Mouse (Mus musculus) embryonic facial prominence, embryonic 13.5 days (tissue): ENCODE results near the gene Tigar. TPM values are rescaled to one million over a fixed set of nuclear protein-coding genes. Genes with fewer than 3 reads are reported as not detected.

Experiments used
- ATAC-seq: fragments of 200-750 bp; cut with Nextera tagmentation; 2 replicates; pipeline ENCODE4 v1.8.0; 2017; ENCODE audit warnings: low read depth; ENCODE audit not compliant: insufficient number of reproducible peaks, insufficient read depth, low FRiP score, low TSS enrichment
- H3K27ac ChIP-seq: fragments of 300-500 bp; sonication (generic); 2 replicates; pipeline ENCODE4 v1.5.1; 2015; ENCODE audit warnings: moderate library complexity, mild to moderate bottlenecking, inconsistent platforms
- H3K27me3 ChIP-seq: fragments of 300-500 bp; sonication (generic); 2 replicates; pipeline ENCODE4 v1.6.1; 2015; ENCODE audit warnings: mild to moderate bottlenecking, inconsistent platforms
- H3K36me3 ChIP-seq: fragments of 300-500 bp; sonication (generic); 2 replicates; pipeline ENCODE4 v1.6.1; 2015; ENCODE audit warnings: mild to moderate bottlenecking, inconsistent platforms
- H3K4me1 ChIP-seq: fragments of 300-500 bp; sonication (generic); 2 replicates; pipeline ENCODE4 v1.6.1; 2015; ENCODE audit warnings: inconsistent platforms
- H3K4me2 ChIP-seq: fragments of 300-500 bp; sonication (generic); 2 replicates; pipeline ENCODE4 v1.6.1; 2015; ENCODE audit warnings: moderate library complexity, mild to moderate bottlenecking, inconsistent platforms
- H3K4me3 ChIP-seq: fragments of 300-500 bp; sonication (generic); 2 replicates; pipeline ENCODE4 v1.5.1; 2015; ENCODE audit warnings: mild to moderate bottlenecking, inconsistent platforms
- H3K9ac ChIP-seq: fragments of 300-500 bp; sonication (generic); 2 replicates; pipeline ENCODE4 v1.6.1; 2015; ENCODE audit warnings: mild to moderate bottlenecking, inconsistent platforms
- H3K9me3 ChIP-seq: fragments of 300-500 bp; sonication (generic); 2 replicates; pipeline ENCODE4 v1.6.1; 2016; ENCODE audit warnings: inconsistent platforms
- WGBS: fragments of 180-500 bp; shearing (Covaris S2); methylation state at CpG from one replicate; pipeline ENCODE4 v1.1.7; 2015; ENCODE audit warnings: mixed read lengths; 5-methylcytosine and 5-hydroxymethylcytosine counted together
- polyA plus RNA-seq: library from polyadenylated mRNA; unstranded; fragments of >200 nt; fragmentation: Nextera tagmentation; extraction: Ambion mirVana; gene quantifications from 2 replicates; pipeline ENCODE4 v1.2.1, GENCODE M21; 2015

Tigar gene
- polyA plus RNA-seq, 1 experiment from 2014 or later, result 4.3 TPM

DNA sequence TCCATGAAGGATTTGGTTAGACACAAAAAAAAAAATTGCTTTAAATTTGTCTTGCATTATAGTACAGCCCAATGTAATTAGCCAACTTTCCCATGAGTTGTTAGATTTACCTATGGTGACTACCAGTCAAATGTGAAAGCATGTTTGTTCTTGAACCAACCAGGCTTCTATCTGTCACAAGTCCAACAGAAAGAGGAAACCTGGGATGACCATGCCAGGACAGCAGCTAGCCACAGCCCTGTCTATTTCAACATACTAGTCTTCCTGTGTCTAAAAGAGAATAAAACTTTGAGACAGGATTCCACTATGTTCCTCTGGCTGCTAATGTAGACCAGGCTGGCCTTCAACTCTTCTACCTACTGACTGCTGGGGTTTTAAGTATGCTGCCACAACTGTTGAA is 1.9 kb downstream of the Tigar start:
- Histone ChIP-seq H3K4me1 (peaks cover 14% of the 10 kb centered on the region), H3K27ac (no peak overlapping the region), H3K36me3 (no peaks in the 10 kb centered on the region), H3K4me3 (no peak overlapping the region), H3K9ac (no peak overlapping the region), H3K27me3 (no peaks in the 10 kb centered on the region), H3K4me2 (no peak overlapping the region), H3K9me3 (no peaks in the 10 kb centered on the region)
- no peak for ATAC-seq

DNA sequence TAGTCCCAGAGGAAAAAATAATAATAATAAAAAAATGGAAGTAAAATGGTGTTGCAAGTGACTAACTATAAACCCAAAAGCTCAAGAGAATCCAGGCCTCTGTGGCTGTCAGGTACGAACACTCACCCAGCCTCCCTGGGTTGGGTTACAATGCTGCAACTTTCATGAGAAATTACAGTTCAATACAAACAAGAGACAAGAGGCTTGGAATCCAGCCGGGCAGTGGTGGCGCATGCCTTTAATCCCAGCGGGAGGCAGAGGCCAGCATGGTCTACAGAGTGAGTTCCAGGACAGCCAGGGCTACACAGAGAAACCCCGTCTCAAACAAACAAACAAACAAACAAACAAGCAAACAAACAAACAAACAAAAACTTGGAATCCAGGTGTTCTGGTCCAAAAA is 2.6 kb downstream of the Tigar start:
- H3K4me3 ChIP-seq, result no peak overlapping the region

GRCm38 (mm10) chr6:127106189-127106588 is 3.2 kb downstream of the Tigar start:
- no peaks in the 10 kb centered on the region for H3K27me3 ChIP-seq
- H3K27ac ChIP-seq, result no peak overlapping the region
- no peak overlapping the region for H3K4me2 ChIP-seq
- no peak for ATAC-seq
- no peak overlapping the region for H3K4me3 ChIP-seq
- H3K9me3 ChIP-seq, result no peaks in the 10 kb centered on the region
- 90% methylated on average over 5 of the region's 5 CpGs for WGBS
- H3K9ac ChIP-seq, result no peak overlapping the region
- peaks cover 14% of the 10 kb centered on the region for H3K4me1 ChIP-seq
- 0 out of 2 replicates have a peak, but pooled peaks cover 4% of the 10 kb centered on the region for H3K36me3 ChIP-seq

More for the DNA sequence above, 2.6 kb downstream of the Tigar start:
- Histone ChIP-seq H3K27me3 (no peaks in the 10 kb centered on the region), H3K27ac (no peak overlapping the region), H3K4me1 (peaks cover 14% of the 10 kb centered on the region), H3K4me2 (no peak overlapping the region), H3K36me3 (no peaks in the 10 kb centered on the region), H3K9ac (no peak overlapping the region), H3K9me3 (no peaks in the 10 kb centered on the region)
- no peak for ATAC-seq
- WGBS, result 58% methylated on average over 5 of the region's 5 CpGs

DNA sequence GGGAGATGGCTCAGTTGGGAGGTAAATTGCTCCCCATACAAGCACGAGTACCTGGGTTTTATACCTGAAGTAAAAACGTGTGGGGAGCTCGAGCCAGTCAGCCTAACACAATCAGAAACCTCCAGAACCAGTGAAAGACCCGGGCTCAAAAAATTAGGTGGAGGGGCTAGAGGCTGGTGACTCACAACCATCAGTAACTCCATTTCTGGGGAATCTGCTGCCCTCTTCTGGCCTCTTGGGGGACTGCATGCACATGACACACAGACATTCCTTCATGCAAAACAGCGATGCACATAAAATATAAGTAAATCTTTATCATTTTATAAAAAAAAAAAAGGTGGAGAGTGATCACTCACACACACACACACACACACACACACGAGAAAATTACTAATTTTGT is 4.2 kb downstream of the Tigar start:
- Histone ChIP-seq H3K9ac (no peak overlapping the region), H3K4me3 (no peak overlapping the region), H3K4me2 (no peak overlapping the region), H3K27me3 (no peaks in the 10 kb centered on the region), H3K27ac (no peak overlapping the region), H3K36me3 (0 out of 2 replicates have a peak, but pooled peaks cover 4% of the 10 kb centered on the region), H3K9me3 (no peaks in the 10 kb centered on the region), H3K4me1 (peaks cover 14% of the 10 kb centered on the region)
- no peak for ATAC-seq
- 55% methylated on average over 6 of the region's 6 CpGs for WGBS

- WGBS, result 80% methylated on average over 7 of the region's 7 CpGs
- Histone ChIP-seq H3K27ac (no peak overlapping the region), H3K36me3 (0 out of 2 replicates have a peak, but pooled peaks cover 4% of the 10 kb centered on the region), H3K9ac (no peak overlapping the region), H3K4me1 (peaks cover 10% of the 10 kb centered on the region), H3K27me3 (no peaks in the 10 kb centered on the region), H3K4me3 (no peak overlapping the region), H3K9me3 (no peaks in the 10 kb centered on the region), H3K4me2 (no peak overlapping the region)
- no peak for ATAC-seq
Observed at GRCm38 (mm10) chr6:127104396-127105029, 4.8 kb downstream of the Tigar start.

DNA sequence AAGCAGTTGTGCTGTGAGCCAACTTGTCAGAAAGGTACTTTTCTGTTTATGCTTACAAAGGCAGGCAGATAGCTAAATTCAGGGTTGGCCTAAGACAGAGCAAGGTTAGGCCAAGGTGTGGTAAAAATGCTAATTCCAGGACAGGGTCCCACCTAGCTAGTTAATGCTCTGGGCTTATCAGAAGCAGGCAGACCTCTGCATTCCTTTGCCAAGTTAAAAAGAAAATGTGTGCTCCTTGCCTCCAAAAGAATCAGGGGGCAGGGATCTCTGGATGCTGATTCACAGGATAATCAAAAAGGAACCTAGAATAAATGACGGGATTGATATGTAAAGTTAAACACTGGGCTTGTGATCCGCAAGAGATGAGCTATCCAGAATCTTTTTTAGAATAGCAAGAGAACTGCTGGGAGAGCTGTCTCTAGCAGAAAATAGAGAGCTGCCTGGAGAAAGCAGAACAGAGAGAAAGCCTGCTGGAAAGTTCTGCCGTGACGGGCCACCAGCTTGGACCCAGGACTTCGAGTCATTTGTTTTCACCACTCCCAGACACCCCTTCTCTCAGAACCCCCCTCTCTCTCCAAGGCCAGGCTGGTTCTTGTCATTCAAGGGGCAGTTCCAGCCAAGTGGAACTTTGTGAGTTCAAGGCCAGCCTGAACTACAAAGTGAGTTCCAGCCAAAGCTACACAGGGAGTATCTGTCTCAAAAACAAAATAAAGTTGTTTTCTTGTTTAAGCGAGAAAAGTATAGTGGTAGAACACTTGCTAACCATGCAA is 5.7 kb downstream of the Tigar start:
- H3K9ac ChIP-seq, result no peak overlapping the region
- H3K4me3 ChIP-seq, result no peak overlapping the region
- H3K36me3 ChIP-seq, result 0 out of 2 replicates have a peak, but pooled peaks cover 4% of the 10 kb centered on the region
- no peak overlapping the region for H3K4me2 ChIP-seq
- H3K9me3 ChIP-seq, result no peaks in the 10 kb centered on the region
- H3K4me1 ChIP-seq, result peaks cover 6% of the 10 kb centered on the region; the same call in 1 of the 2 replicates
- no peak overlapping the region for H3K27ac ChIP-seq
- H3K27me3 ChIP-seq, result no peaks in the 10 kb centered on the region
- ATAC-seq, result no peak
- WGBS, result 90% methylated on average over 6 of the region's 6 CpGs

- no peak overlapping the region for H3K9ac ChIP-seq
- H3K27ac ChIP-seq, result no peak overlapping the region
- H3K4me1 ChIP-seq, result no peaks in the 10 kb centered on the region
- no peaks in the 10 kb centered on the region for H3K27me3 ChIP-seq
- no peak for ATAC-seq
- H3K4me2 ChIP-seq, result no peak overlapping the region
- no peak overlapping the region for H3K4me3 ChIP-seq
- no peaks in the 10 kb centered on the region for H3K9me3 ChIP-seq
- 55% methylated on average over 7 of the region's 7 CpGs for WGBS
- H3K36me3 ChIP-seq, result peaks cover 22% of the 10 kb centered on the region; the same call in 1 of the 2 replicates
Observed at GRCm38 (mm10) chr6:127094565-127094964, 14.8 kb downstream of the Tigar start.

DNA sequence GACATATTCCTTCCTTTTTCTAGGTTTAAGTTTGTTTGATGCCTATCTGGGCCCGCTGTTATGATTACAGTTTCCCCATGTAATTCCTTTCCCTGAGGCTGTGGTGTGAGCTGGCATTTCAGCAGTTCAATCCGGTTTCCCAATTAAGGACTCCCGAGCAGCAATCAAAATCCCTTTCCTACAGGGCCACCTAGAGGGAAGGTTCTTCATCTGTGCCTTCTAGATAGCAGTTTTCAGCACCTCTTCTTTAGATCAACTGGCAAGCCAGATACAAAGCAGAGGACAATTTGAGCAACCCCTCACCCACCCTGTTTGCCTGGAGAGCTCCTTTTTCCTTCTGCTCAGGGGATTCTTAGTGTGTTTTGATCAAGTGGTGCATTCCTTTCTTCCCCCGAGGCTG is 22.6 kb downstream of the Tigar start:
- Histone ChIP-seq H3K9me3 (no peaks in the 10 kb centered on the region), H3K36me3 (peaks cover 32% of the 10 kb centered on the region), H3K27me3 (peaks cover 2% of the 10 kb centered on the region), H3K9ac (no peak overlapping the region), H3K4me2 (no peak overlapping the region), H3K4me1 (no peaks in the 10 kb centered on the region), H3K27ac (no peak overlapping the region), H3K4me3 (no peak overlapping the region)
- 35% methylated on average over 4 of the region's 4 CpGs for WGBS
- ATAC-seq, result no peak

DNA sequence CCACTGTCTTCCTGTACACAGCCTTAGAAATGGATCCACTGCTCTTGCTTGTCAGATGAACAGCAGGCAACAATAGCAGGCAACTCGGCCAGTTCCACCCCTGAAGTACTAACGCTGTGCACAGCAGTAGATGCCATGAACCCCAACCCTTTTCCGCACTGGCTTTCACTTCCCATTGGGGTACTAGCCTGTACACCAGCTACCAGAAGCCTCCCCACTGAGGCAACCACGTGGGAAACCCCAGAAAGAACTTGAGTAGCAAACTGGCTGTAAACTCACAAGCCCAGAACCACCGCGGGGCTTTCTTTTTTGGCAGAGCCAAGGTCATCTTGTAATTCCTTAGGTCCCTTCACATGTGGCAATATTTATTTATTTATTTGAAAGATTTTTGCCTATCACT is 27.5 kb downstream of the Tigar start:
- no peaks in the 10 kb centered on the region for H3K9me3 ChIP-seq
- no peak for ATAC-seq
- 73% methylated on average over 6 of the region's 6 CpGs for WGBS
- H3K9ac ChIP-seq, result no peak overlapping the region
- no peaks in the 10 kb centered on the region for H3K36me3 ChIP-seq
- no peak overlapping the region for H3K27ac ChIP-seq
- peaks cover 26% of the 10 kb centered on the region for H3K27me3 ChIP-seq
- no peak overlapping the region for H3K4me3 ChIP-seq
- H3K4me2 ChIP-seq, result no peak overlapping the region
- H3K4me1 ChIP-seq, result peaks cover 11% of the 10 kb centered on the region; the same call in 1 of the 2 replicates

DNA sequence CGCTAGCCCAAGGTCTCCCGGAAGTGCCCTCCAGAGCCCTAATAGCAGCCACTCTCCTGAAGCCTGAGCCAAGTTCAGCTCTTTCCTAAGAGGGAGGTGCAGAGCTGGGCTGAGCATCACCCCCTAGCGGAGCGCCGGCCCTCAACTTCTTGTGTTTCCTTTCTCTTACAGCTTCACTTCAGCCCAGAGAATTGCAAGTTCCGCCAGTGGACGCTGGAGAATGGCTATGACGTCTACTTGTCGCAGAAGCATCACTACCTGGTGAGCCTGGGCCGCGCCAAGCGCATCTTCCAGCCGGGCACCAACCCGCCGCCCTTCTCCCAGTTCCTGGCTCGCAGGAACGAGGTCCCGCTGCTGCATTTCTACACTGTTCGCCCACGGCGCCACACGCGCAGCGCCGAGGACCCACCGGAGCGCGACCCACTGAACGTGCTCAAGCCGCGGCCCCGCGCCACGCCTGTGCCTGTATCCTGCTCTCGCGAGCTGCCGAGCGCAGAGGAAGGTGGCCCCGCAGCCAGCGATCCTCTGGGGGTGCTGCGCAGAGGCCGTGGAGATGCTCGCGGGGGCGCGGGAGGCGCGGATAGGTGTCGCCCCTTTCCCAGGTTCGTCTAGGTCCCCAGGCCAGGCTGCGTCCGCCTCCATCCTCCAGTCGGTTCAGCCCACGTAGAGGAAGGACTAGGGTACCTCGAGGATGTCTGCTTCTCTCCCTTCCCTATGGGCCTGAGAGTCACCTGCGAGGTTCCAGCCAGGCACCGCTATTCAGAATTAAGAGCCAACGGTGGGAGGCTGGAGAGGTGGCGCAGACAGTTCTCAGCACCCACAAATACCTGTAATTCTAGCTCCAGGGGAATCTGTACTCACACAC is 29.3 kb downstream of the Tigar start:
- Histone ChIP-seq H3K4me2 (peak overlapping the region; percentile 98), H3K27me3 (peaks cover 26% of the 10 kb centered on the region), H3K36me3 (no peaks in the 10 kb centered on the region), H3K9ac (peak overlapping the region; percentile 80), H3K27ac (peak overlapping the region; percentile 55), H3K4me3 (peak overlapping the region; percentile 62), H3K9me3 (no peaks in the 10 kb centered on the region), H3K4me1 (peaks cover 11% of the 10 kb centered on the region; the same call in 1 of the 2 replicates)
- ATAC-seq, result peak; percentile 74
- under 1% methylated on average over 59 of the region's 59 CpGs for WGBS

DNA sequence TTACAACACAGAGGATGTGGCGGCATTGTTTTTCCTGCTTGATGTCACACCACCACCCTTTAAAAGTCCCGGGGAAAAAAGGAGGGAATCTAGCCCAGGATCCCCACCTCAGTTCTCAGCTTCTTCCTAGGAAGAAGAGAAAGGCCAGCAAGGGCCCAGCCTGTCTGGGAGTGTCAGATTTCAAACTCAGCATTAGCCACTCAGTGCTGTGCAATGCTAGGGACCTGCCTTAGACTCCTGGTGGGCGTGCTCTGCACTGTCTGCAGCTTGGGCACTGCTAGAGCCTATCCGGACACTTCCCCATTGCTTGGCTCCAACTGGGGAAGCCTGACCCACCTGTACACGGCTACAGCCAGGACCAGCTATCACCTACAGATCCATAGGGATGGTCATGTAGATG is 36.5 kb downstream of the Tigar start, which contains the start of gene Fgf23:
Fgf23 (plus strand) TSS at position 86 of the 400 bp plus-strand sequence.
- Histone ChIP-seq H3K4me2 (peak within 1 kb of the TSS; percentile 27; the same call in 1 of the 2 replicates), H3K4me1 (peaks cover 12% of the 10 kb centered on the region; the same call in 1 of the 2 replicates), H3K9ac (no peak within 1 kb of the TSS), H3K9me3 (no peaks in the 10 kb centered on the region), H3K27me3 (peaks cover 4% of the 10 kb centered on the region; the same call in 1 of the 2 replicates), H3K36me3 (no peaks in the 10 kb centered on the region), H3K4me3 (no peak within 1 kb of the TSS), H3K27ac (no peak within 1 kb of the TSS)
- no peak; the same call in 1 of the 2 replicates for ATAC-seq
- WGBS, result 6% methylated on average over 5 of the region's 5 CpGs
